Mouse (Mus musculus) CH12.LX (cell line): ENCODE measurements around the gene B430306N03Rik. TPM values are rescaled to one million over a fixed set of nuclear protein-coding genes. Genes with fewer than 3 reads are reported as not detected.

Source experiments
- DNase-seq: peaks from one replicate; pipeline ENCODE4 v3.0.0-alpha.2; 2013; ENCODE audit errors: extremely low read depth
- H3K27ac ChIP-seq: 2 replicates; pipeline ENCODE4 v1.5.1; 2012; ENCODE audit warnings: low read depth, mild to moderate bottlenecking, control low read depth, moderate library complexity; ENCODE audit not compliant: insufficient read depth
- H3K27me3 ChIP-seq: replicated peaks from 2 replicates; pipeline ENCODE3; 2012; ENCODE audit warnings: inconsistent platforms
- H3K36me3 ChIP-seq, 2 experiments: replicated peaks in 1 of 2; 2 replicates each; pipeline versions ENCODE3 to v1.6.1; 2012; ENCODE audit warnings: inconsistent platforms in 1 of 2, low read length in 1 of 2, mild to moderate bottlenecking in 1 of 2, mixed read lengths in 1 of 2, moderate library complexity in 1 of 2; ENCODE audit not compliant: control insufficient read depth in 1 of 2, insufficient read depth in 1 of 2
- H3K4me1 ChIP-seq, 2 experiments: 2 replicates each; pipeline ENCODE4 v1.6.1; 2012; ENCODE audit warnings: inconsistent platforms in 1 of 2, moderate library complexity in 1 of 2; ENCODE audit not compliant: insufficient read depth in 2 of 2, control insufficient read depth in 1 of 2
- H3K4me2 ChIP-seq: 2 replicates; pipeline ENCODE4 v1.6.1; 2012; ENCODE audit warnings: low read depth, mild to moderate bottlenecking, control low read depth; ENCODE audit not compliant: poor library complexity, insufficient read depth, severe bottlenecking
- H3K4me3 ChIP-seq, 3 experiments: fragments of 150-350 bp in 1 of 3; sonication (generic) in 1 of 3; replicated peaks in 1 of 3; 2 replicates each; pipeline versions ENCODE3 to v1.5.1; 2011 to 2012; ENCODE audit warnings: low read depth in 2 of 3, low read length in 2 of 3, mild to moderate bottlenecking in 2 of 3, moderate library complexity in 2 of 3, control low read depth in 1 of 3, improper control_type of control experiment in 1 of 3, inconsistent platforms in 1 of 3, mixed read lengths in 1 of 3; ENCODE audit not compliant: poor library complexity in 1 of 3
- H3K79me2 ChIP-seq: replicated peaks from 2 replicates; pipeline ENCODE4 v1.6.1; 2012; ENCODE audit warnings: mild to moderate bottlenecking, moderate library complexity; ENCODE audit not compliant: control insufficient read depth, poor library complexity, insufficient read depth, severe bottlenecking; ENCODE audit errors: extremely low read depth
- H3K9ac ChIP-seq: 2 replicates; pipeline ENCODE4 v1.6.1; 2012; ENCODE audit warnings: low read depth, mild to moderate bottlenecking, control low read depth, moderate library complexity; ENCODE audit not compliant: insufficient read depth
- H3K9me3 ChIP-seq: replicated peaks from 2 replicates; pipeline ENCODE3; 2012; ENCODE audit warnings: low read length, inconsistent platforms, mixed read lengths
- BHLHE40 ChIP-seq: IDR thresholded peaks from 2 replicates; pipeline ENCODE4 v1.6.1; 2011; ENCODE audit warnings: mild to moderate bottlenecking, low read depth, low read length, improper control_type of control experiment
- CHD1 ChIP-seq: IDR thresholded peaks from 2 replicates; pipeline ENCODE4 v1.6.1; 2012; ENCODE audit warnings: low read depth, low read length, improper control_type of control experiment, inconsistent platforms
- CHD2 ChIP-seq: IDR thresholded peaks from 2 replicates; pipeline ENCODE4 v1.6.1; 2011; ENCODE audit warnings: low read length, improper control_type of control experiment
- E2F4 ChIP-seq: IDR thresholded peaks from 2 replicates; pipeline ENCODE4 v1.6.1; 2011; ENCODE audit warnings: low read depth, low read length, improper control_type of control experiment; ENCODE audit not compliant: insufficient replicate concordance
- EP300 ChIP-seq: IDR thresholded peaks from 2 replicates; pipeline ENCODE4 v1.6.1; 2011; ENCODE audit warnings: low read length, improper control_type of control experiment
- ETS1 ChIP-seq: conservative IDR thresholded peaks from 2 replicates; pipeline ENCODE4 v1.6.1; 2012; ENCODE audit warnings: low read depth, mild to moderate bottlenecking, inconsistent platforms, low read length, improper control_type of control experiment, moderate library complexity
- HCFC1 ChIP-seq: IDR thresholded peaks from 2 replicates; pipeline ENCODE4 v1.6.1; 2012; ENCODE audit warnings: low read depth, mild to moderate bottlenecking, inconsistent platforms, low read length, improper control_type of control experiment
- IRF4 ChIP-seq: IDR thresholded peaks from 2 replicates; pipeline ENCODE4 v1.6.1; 2014; ENCODE audit warnings: low read depth, mild to moderate bottlenecking, inconsistent platforms, low read length, improper control_type of control experiment
- KAT2A ChIP-seq: IDR thresholded peaks from 2 replicates; pipeline ENCODE4 v1.6.1; 2012; ENCODE audit warnings: low read length, improper control_type of control experiment, inconsistent platforms; ENCODE audit not compliant: insufficient replicate concordance
- MAFK ChIP-seq: IDR thresholded peaks from 2 replicates; pipeline ENCODE4 v1.6.1; 2011; ENCODE audit warnings: low read length, improper control_type of control experiment; ENCODE audit not compliant: insufficient replicate concordance
- MAX ChIP-seq: IDR thresholded peaks from 2 replicates; pipeline ENCODE4 v1.6.1; 2011; ENCODE audit warnings: low read length, improper control_type of control experiment
- MAZ ChIP-seq: IDR thresholded peaks from 2 replicates; pipeline ENCODE4 v1.6.1; 2012; ENCODE audit warnings: low read depth, mild to moderate bottlenecking, inconsistent platforms, low read length, improper control_type of control experiment, moderate library complexity
- MEF2A ChIP-seq: IDR thresholded peaks from 2 replicates; pipeline ENCODE4 v1.6.1; 2014; ENCODE audit warnings: low read depth, mild to moderate bottlenecking, inconsistent platforms, low read length, improper control_type of control experiment, borderline replicate concordance
- NELFE ChIP-seq: IDR thresholded peaks from 2 replicates; pipeline ENCODE4 v1.6.1; 2011; ENCODE audit warnings: low read depth, low read length, improper control_type of control experiment
- NRF1 ChIP-seq: IDR thresholded peaks from 2 replicates; pipeline ENCODE4 v1.6.1; 2014; ENCODE audit warnings: low read depth, mild to moderate bottlenecking, inconsistent platforms, low read length, improper control_type of control experiment, moderate library complexity
- PAX5 ChIP-seq: IDR thresholded peaks from 2 replicates; pipeline ENCODE4 v1.6.1; 2012; ENCODE audit warnings: low read length, inconsistent platforms, mixed read lengths
- POLR2A ChIP-seq: IDR thresholded peaks from 2 replicates; pipeline ENCODE4 v1.6.1; 2011; ENCODE audit warnings: low read depth, mild to moderate bottlenecking, improper control_type of control experiment, low read length
- POLR2AphosphoS2 ChIP-seq: IDR thresholded peaks from 2 replicates; pipeline ENCODE4 v1.6.1; 2011; ENCODE audit warnings: low read depth, low read length, improper control_type of control experiment
- SIN3A ChIP-seq: IDR thresholded peaks from 2 replicates; pipeline ENCODE4 v1.6.1; 2012; ENCODE audit warnings: low read length, improper control_type of control experiment, inconsistent platforms
- SMC3 ChIP-seq: IDR thresholded peaks from 2 replicates; pipeline ENCODE4 v1.6.1; 2011; ENCODE audit warnings: low read depth, low read length, improper control_type of control experiment
- TBP ChIP-seq: conservative IDR thresholded peaks from 2 replicates; pipeline ENCODE4 v1.6.1; 2011; ENCODE audit warnings: low read depth, low read length, improper control_type of control experiment
- USF2 ChIP-seq: conservative IDR thresholded peaks from 2 replicates; pipeline ENCODE4 v1.6.1; 2011; ENCODE audit warnings: low read depth, low read length, improper control_type of control experiment
- ZC3H11A ChIP-seq: IDR thresholded peaks from 2 replicates; pipeline ENCODE4 v1.6.1; 2012; ENCODE audit warnings: low read depth, mild to moderate bottlenecking, inconsistent platforms, low read length, improper control_type of control experiment
- ZKSCAN1 ChIP-seq: IDR thresholded peaks from 2 replicates; pipeline ENCODE4 v1.6.1; 2012; ENCODE audit warnings: low read depth, inconsistent platforms, low read length, improper control_type of control experiment, borderline replicate concordance
- dilution Hi-C: fragments of 300-500 bp; cut with MboI; formaldehyde crosslinking; loops from 2 replicates; pipeline ENCODE4 v1.14.3; 2020; ENCODE audit warnings: low sequenced_read_pairs; ENCODE audit not compliant: extremely low pct_unique_long_range_greater_than_20kb, extremely low pct_ligation_motif_present
- in situ Hi-C: fragments of 300-500 bp; cut with MboI; formaldehyde crosslinking; loops from 3 replicates; pipeline ENCODE4 v1.14.3; 2019; ENCODE audit warnings: low sequenced_read_pairs, low pct_ligation_motif_present, low pct_unique_long_range_greater_than_20kb, mixed read lengths
- polyA plus RNA-seq: library from polyadenylated mRNA; unstranded; fragments of >175 nt; gene quantifications from 2 replicates; pipeline ENCODE4 v1.2.1, GENCODE M21; 2012; ENCODE audit warnings: low read depth; ENCODE audit not compliant: insufficient read length
- total RNA-seq, 2 experiments: library from RNA; depleted of rRNA; stranded (reverse); fragments of 300-350 nt in 1 of 2; fragments of >200 nt in 1 of 2; gene quantifications; 2 replicates each; pipeline ENCODE4 v1.2.3; 2012 to 2014

B430306N03Rik gene
- total and polyA plus RNA-seq, 3 experiments = 0.08 to 1.0 (median 0.21) TPM

GRCm38 (mm10) chr17:48365511-48366155, 49.7 kb downstream of the B430306N03Rik start:
- in situ Hi-C loops (no loop called here), dilution Hi-C loops (no loop called here)
- H3K9ac ChIP-seq = no peak overlapping the region
- no peaks in the 10 kb centered on the region for H3K9me3 ChIP-seq
- H3K27ac ChIP-seq = no peak overlapping the region
- no peak for DNase-seq
- no peak overlapping the region for H3K4me3 ChIP-seq
- no peak overlapping the region for H3K4me2 ChIP-seq
- peaks cover 7% of the 10 kb centered on the region for H3K27me3 ChIP-seq
- TF ChIP-seq KAT2A (no peak), USF2 (no peak), SMC3 (no peak), BHLHE40 (no peak), PAX5 (no peak), POLR2AphosphoS2 (no peak), MEF2A (no peak), HCFC1 (no peak), TBP (no peak), CHD2 (no peak), MAX (no peak)
- no peaks in the 10 kb centered on the region for H3K36me3 ChIP-seq
- H3K79me2 ChIP-seq = no peaks in the 10 kb centered on the region
- H3K4me1 ChIP-seq = no peaks in the 10 kb centered on the region

DNA sequence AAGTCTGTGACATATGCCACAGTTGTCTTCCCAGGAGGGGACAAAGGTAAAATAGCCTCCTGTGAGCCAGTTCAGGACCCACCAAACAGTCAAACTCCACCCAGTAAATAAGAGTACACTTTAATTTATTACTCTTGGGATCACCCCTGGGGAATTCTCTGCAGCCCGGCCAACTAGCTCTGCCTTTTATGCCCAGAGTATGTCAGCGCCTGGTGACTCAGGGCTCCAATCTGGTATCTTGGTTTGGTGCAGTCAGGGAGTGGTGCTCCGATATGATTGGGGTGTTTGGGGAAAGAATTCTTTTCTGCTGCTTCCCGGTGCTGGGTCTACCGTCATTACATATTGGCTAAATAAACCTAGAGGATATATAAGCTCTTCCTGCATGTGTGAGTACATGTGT, 50.9 kb downstream of the B430306N03Rik start:
- in situ Hi-C loops = no loop called here
- H3K27me3 ChIP-seq = peaks cover 9% of the 10 kb centered on the region
- dilution Hi-C loops = no loop called here
- no peak for DNase-seq
- no peaks in the 10 kb centered on the region for H3K36me3 ChIP-seq
- H3K9ac ChIP-seq = no peak overlapping the region
- no peaks in the 10 kb centered on the region for H3K79me2 ChIP-seq
- H3K27ac ChIP-seq = no peak overlapping the region
- no peaks in the 10 kb centered on the region for H3K9me3 ChIP-seq
- H3K4me3 ChIP-seq = no peak overlapping the region
- H3K4me1 ChIP-seq = no peaks in the 10 kb centered on the region
- TF ChIP-seq E2F4 = no peak
- TF ChIP-seq IRF4 = no peak
- TF ChIP-seq CHD2 = no peak
- no peak for TF ChIP-seq POLR2A
- TF ChIP-seq ZC3H11A = no peak
- TF ChIP-seq EP300 = no peak
- no peak for TF ChIP-seq USF2
- TF ChIP-seq MAFK = no peak
- TF ChIP-seq CHD1 = no peak
- no peak for TF ChIP-seq NELFE
- no peak for TF ChIP-seq NRF1
- no peak for TF ChIP-seq ZKSCAN1
- no peak for TF ChIP-seq MAZ
- TF ChIP-seq SIN3A = no peak
- TF ChIP-seq ETS1 = no peak
- TF ChIP-seq POLR2AphosphoS2 = no peak
- no peak for TF ChIP-seq PAX5
- no peak overlapping the region for H3K4me2 ChIP-seq
